Mouse (Mus musculus) kidney, adult 2 months (tissue): Measurements from ENCODE around the gene Zg16.

Experiments
- CTCF ChIP-seq: fragments of 200-500 bp; conservative IDR thresholded peaks from 2 replicates; pipeline ENCODE4 v1.5.1; 2011; ENCODE audit warnings: low read depth, mild to moderate bottlenecking, control low read depth, low read length, moderate library complexity, mixed read lengths; ENCODE audit not compliant: insufficient read depth, insufficient read length
- POLR2A ChIP-seq: fragments of 200-500 bp; IDR thresholded peaks from one replicate; pipeline ENCODE4 v1.6.1; 2011; ENCODE audit warnings: low read depth, low read length, control low read depth

- TF ChIP-seq CTCF = no peak
- TF ChIP-seq POLR2A = no peak
Measured at GRCm38 (mm10) chr7:127114920-127115319, 27.8 kb upstream of the Zg16 start.
